Mouse (Mus musculus) layer of hippocampus, postnatal 14 days (tissue): Measurements from ENCODE around the gene Sclt1. TPM values are rescaled to one million over a fixed set of nuclear protein-coding genes. Genes with fewer than 3 reads are reported as not detected.
"Not testable (repeated sequence)": the region's sequence is repeated elsewhere in the genome, so short reads cannot be mapped to it uniquely, and the experiment has no call there.

ENCODE experiments used
- DNase-seq, 2 experiments: peaks; one replicate each; pipeline ENCODE4 v3.0.0; 2021 to 2022; ENCODE audit warnings: low spot score in 2 of 2, mixed read lengths in 1 of 2
- long read RNA-seq, 2 experiments: library from polyadenylated mRNA; stranded (forward); transcript quantifications; one replicate each; pipeline ENCODE4 v2.0.0; 2021
- total RNA-seq, 2 experiments: library from RNA; stranded (reverse); gene quantifications; 2 replicates each; pipeline ENCODE4 v1.2.3; 2021

Gene Sclt1
- 10 to 100 TPM; 13.8 to 15.0 TPM for total RNA-seq
- long read RNA-seq, experiment 1, transcript Sclt1-201 (21 exons, 3,005 nt), result major isoform, 7 of 12 reads
- long read RNA-seq, experiment 1, partial matches to known transcripts, result 0 of 12 reads
- long read RNA-seq, experiment 1, other reads (novel, unspliced or antisense), result 5 of 12 reads
- long read RNA-seq, experiment 2, transcript Sclt1-201 (21 exons, 3,005 nt), result major isoform, 6 of 15 reads
- long read RNA-seq, experiment 2, partial matches to known transcripts, result 2 of 15 reads
- long read RNA-seq, experiment 2, other reads (novel, unspliced or antisense), result 7 of 15 reads

- DNase-seq, result peak; percentile 97 to 98
Observed at GRCm38 (mm10) chr3:41742278-41742934, at the start of gene Sclt1, which contains the start of gene D3Ertd751e. Gene Sclt1 (minus strand): TSS chr3:41742514. Gene D3Ertd751e (plus strand): TSS chr3:41742611.

GRCm38 (mm10) chr3:41762091-41762490 is 19.8 kb upstream of the Sclt1 start:
- DNase-seq, result no peak

GRCm38 (mm10) chr3:41754556-41754955 is 12.2 kb upstream of the Sclt1 start:
- DNase-seq, result no peak

- DNase-seq, result peak in 1 of 2 experiments; percentile 9
Observed at GRCm38 (mm10) chr3:41743436-41743835, 1.1 kb upstream of the Sclt1 start.

GRCm38 (mm10) chr3:41741601-41742277 is 575 bp downstream of the Sclt1 start:
- DNase-seq, result peak; percentile 20 to 37

GRCm38 (mm10) chr3:41695681-41696080 is 46.6 kb downstream of the Sclt1 start:
- DNase-seq, result no peak

- peak in 1 of 2 experiments; percentile 47 for DNase-seq
Observed at GRCm38 (mm10) chr3:41692440-41693142, 49.7 kb downstream of the Sclt1 start.

- not testable (repeated sequence) for DNase-seq
Observed at GRCm38 (mm10) chr3:41690114-41690640, 52.1 kb downstream of the Sclt1 start.

GRCm38 (mm10) chr3:41686396-41686795 is 55.9 kb downstream of the Sclt1 start:
- DNase-seq, result no peak

- no peak for DNase-seq
Observed at GRCm38 (mm10) chr3:41682084-41682483, 60.2 kb downstream of the Sclt1 start.

- DNase-seq, result no peak
Observed at GRCm38 (mm10) chr3:41676648-41677047, 65.7 kb downstream of the Sclt1 start.

- no peak for DNase-seq
Observed at GRCm38 (mm10) chr3:41674778-41675177, 67.5 kb downstream of the Sclt1 start.

- no peak for DNase-seq
Observed at GRCm38 (mm10) chr3:41655642-41656041, 86.7 kb downstream of the Sclt1 start.

- no peak for DNase-seq
Observed at GRCm38 (mm10) chr3:41620971-41621370, 121.3 kb downstream of the Sclt1 start.

- peak in 1 of 2 experiments; percentile 29 for DNase-seq
Observed at GRCm38 (mm10) chr3:41618488-41618887, 123.8 kb downstream of the Sclt1 start.

GRCm38 (mm10) chr3:41618036-41618435 is 124.3 kb downstream of the Sclt1 start:
- no peak for DNase-seq

GRCm38 (mm10) chr3:41614230-41614985 is 127.9 kb downstream of the Sclt1 start:
- no peak for DNase-seq

GRCm38 (mm10) chr3:41613706-41614105 is 128.6 kb downstream of the Sclt1 start:
- no peak for DNase-seq

- no peak for DNase-seq
Observed at GRCm38 (mm10) chr3:41612211-41612610, 130.1 kb downstream of the Sclt1 start.

GRCm38 (mm10) chr3:41609071-41609470 is 133.2 kb downstream of the Sclt1 start:
- DNase-seq, result no peak
